Mouse (Mus musculus) telencephalon, adult 2 months (tissue): ENCODE measurements around the gene Gaa.
"Not testable (repeated sequence)": the region's sequence is repeated elsewhere in the genome, so short reads cannot be mapped to it uniquely, and the experiment has no call there.

ENCODE experiments used
- DNase-seq: peaks from one replicate; pipeline ENCODE4 v3.0.0-alpha.2; 2011; ENCODE audit warnings: low read depth, low spot score

The Gaa gene

DNA sequence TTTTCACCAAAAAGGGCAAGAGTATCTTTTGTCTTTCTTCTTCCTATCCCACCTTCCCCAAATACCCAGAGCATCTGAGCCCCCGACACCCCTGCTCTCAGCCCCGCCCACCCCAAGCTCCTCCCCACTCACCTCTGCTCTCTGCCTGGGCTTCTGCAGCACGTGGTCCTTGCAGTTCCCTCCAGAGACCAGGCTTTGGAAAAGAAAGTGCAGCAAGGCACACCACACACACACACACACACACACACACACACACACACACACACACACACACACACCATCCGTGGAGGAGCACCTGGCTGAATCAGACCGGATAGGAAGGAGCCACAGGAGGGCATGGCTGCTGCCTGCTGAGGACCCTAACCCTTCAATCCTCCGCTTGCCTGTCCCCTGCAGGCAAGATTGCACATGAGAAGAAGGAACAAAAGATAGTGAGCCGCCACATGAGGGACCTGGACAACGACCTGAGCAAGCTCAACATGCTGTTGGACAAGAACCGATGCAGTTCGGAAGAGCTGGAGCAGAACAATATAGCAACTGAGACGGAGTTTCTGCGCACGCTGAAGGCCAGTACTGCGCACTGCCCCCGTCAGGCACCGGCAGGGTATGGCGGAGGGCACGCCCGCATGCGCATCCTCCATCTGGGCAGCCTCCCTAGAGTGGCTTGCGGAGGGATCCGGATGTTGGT, 14.7 kb upstream of the Gaa start:
- DNase-seq, result no peak

DNA sequence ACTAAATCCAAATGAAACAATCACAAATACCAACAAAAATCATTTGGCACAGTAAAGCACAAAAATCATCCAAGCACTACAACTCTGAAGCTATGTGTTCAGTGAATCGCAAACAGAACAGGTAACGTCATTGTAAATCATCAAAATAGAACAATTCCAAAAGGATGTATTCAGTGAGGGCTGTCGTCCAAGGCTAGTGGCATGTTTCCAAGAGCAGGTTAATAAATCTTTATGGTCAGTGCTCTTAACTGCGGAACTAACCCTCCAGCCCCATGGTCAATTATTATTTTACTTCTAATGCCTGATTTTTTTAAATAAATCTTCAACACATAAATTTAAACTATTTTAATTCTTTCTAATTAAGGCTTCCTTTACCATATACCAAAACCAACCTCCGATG, 11.1 kb upstream of the Gaa start:
- not testable (repeated sequence) for DNase-seq

DNA sequence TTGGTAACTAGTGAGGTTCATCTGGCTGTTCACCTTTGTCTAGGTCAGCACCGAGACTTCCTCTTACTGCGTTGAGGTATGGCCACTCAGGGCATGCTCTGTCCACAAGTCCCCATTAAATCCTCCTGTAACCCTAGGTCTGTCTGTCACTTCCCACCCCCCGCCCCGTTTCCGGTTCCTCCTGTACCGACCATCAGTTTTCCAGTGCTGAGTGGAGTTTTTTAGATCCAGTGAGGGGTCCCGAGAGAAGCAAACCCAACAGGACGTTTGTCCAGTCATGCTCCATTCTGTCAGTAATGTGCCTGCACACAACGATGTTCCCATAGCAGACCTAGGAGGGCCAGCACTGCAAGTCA, 9.5 kb upstream of the Gaa start:
- no peak for DNase-seq

DNA sequence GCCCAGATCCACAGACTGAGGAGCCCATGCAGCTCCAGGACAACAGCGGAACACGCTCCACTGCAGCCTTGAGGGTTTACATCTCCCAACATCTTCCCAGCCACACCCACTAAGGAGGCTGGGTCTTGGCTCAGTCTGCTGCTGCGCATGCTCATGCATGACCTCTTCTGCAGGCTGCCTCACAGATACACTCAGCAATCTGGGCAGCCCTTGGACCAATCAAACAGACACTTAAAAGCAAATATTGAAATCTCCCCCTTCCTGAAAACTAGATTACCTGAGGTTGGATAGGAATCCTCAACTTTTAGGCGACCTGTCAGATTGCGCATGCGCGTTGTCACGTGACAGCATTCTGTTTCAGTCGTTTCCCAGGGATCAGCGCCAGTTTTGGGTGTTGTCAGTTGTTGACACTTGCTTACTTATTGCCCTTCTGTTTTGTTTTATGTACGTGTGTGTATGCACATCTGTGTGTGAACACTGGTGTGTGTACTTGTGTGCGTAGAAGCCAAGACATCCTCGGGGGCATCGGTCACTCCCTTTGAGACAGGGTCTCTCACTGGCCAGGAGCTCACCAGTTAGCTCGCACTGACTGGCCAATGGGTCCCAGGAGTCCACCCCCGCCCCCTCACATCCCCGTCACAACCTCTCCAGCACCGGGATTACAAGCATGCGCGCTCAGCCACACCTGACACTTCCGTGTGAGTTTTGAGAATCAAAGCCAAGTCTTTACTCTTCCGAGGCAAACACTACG, 8.9 kb upstream of the Gaa start:
- DNase-seq, result no peak

DNA sequence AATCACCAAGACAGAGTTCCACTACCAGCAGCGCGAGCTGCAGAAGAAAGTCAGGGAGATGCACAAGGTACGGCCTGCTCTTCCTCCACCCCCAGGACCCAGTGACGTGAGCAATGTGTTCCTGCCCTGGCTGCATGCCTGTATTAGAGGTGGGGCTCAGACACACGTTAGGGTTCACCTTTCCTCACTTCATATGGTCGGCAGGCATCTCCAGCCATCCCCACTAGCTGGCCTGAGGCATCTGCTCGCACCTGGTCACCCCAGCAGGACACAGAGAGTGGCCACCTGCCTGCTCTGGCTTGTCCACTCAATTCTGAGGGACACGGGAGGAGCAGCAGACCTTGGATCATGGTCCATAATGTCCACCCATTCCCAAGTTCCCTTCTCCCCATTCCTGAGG, 7.7 kb upstream of the Gaa start:
- DNase-seq, result no peak

DNA sequence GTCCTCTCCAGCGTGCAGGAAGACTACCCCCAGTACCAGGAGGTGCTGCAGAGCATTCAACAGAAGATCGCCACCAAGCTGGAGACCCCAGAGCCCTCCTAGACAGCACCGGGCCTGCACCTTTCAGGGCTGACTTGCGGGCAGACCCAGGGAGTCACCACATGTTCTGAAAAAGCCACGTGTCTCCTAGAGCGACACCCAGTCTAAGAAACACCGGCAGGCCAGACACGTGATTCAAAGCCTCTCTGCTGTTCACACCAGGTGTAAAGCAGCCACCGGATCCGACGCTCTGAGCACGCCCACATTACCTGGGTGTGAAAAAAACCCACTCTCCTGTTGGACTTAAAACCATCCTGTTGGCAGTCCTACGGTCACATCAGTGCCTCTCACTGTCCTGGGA, 3.3 kb upstream of the Gaa start:
- no peak for DNase-seq

DNA sequence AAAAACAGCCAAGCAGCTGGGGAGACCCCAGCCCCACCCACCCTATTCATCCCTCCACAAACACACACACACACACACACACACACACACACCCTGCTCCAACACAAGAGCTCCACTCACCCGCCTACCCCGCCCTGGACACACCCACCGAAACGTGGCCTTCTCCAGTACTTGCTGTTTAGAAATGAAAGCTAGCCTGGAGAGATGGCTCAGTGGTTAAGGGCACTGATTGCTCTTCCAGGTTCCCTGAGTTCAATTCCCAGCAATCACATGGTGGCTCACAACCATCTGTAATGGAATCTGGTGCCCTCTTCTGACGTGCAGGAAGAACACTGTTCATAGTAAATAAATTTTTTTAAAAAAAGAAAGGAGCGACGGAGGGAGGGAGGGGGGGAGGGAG, 1.9 kb upstream of the Gaa start:
- no peak for DNase-seq

DNA sequence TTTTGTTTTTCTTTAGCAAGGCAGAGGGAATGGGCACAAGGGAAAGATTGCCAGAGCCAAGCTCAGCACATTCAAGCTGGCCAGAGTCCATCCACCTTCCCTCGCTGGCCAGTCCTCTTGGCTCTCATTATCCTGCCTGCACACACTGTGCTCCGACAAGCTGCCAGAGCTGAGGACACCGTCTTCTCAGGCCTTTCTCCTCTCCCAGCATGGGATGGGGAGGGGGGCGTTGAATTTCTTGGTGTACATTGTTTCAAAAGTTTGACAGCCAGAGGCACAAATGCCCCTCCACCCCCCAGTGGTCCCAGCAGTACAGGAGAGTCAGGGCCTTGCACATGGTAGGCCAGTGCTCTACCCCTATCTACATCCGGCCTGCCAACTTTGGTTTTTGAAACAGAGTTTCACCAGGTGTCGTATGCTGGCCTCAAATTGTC, 429 bp upstream of the Gaa start:
- DNase-seq, result no peak

DNA sequence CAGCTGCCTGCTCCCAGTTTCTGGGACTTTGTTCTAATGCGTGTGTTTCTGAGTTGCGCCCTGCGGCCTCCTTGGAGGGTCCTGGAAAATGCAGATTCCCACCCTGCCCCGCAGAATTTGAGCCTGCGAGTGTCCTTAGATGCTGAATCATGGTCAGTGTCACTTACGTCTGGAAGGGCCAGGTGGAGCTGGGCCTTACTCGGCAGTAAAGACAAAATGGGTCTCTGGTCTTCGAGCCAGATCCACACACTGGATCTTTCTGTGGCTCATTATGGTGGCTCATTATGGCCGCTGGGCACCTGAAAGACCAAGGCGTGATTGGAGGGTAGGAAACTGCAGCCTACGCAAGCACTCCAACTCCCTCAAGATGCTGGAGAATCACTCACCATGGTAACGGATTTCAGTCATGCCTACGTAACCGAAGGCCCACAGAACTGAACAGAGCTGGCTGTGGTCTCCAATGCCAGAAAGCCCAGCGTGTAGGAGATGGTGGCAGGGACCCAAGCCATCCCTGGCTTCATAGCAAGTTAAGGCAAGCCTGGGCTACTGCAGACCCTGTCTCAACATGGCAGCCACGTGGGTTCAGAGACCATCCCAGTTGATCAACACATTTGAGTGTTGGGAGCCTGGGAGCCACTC, 989 bp downstream of the Gaa start:
- peak; percentile 86 for DNase-seq

DNA sequence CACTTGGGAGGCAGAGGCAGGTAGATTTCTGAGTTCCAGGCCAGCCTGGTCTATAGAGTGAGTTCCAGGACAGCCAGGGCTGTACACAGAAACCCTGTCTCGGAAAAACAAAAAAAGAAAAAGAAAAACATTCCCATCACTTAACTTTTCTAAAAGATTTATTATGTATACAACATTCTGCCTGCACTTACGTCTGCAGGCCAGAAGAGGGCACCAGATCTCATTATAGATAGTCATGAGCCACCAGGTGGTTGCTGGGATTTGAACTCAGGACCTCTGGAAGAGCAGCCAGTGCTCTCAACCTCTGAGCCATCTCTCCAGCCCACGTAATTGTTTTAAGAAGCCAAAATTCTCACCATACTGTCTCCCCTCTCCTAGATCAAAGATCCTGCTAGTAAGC, 4.8 kb downstream of the Gaa start:
- DNase-seq, result not testable (repeated sequence)

DNA sequence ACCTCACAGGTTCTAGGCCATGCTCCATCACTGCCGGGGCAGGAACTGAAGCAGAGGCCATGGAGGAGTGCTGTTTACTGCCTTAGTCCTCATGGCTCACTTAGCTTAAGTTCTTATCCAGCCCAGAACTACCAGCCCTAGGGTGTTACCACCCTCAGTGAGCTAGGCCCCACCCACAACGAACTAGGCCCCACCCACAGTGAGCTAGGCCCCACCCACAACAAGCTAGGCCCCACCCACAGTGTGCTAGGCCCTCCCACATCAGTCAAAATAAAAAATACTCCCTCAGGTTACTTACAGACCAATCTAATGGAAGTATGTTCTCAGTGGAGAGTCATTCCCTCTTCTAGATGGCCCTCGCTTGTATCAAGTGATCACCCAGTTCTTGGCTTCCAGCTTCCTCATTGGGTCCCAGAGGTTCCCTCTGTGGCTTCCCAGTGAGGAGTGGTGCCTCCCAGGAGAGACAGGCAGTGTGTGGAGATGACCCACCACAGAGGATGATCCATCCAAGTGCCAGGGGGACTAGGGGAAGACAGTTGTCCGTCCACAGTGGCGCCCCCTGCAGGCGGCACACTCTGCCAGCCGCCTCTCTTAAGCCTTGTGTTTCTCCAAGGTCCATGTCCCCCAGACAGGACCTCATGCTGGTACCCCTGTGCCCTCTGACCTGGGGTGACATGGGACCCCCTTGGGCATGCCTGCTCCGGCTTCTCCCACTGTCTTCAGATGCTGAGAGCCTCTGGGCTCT, 5.7 kb downstream of the Gaa start:
- no peak for DNase-seq

DNA sequence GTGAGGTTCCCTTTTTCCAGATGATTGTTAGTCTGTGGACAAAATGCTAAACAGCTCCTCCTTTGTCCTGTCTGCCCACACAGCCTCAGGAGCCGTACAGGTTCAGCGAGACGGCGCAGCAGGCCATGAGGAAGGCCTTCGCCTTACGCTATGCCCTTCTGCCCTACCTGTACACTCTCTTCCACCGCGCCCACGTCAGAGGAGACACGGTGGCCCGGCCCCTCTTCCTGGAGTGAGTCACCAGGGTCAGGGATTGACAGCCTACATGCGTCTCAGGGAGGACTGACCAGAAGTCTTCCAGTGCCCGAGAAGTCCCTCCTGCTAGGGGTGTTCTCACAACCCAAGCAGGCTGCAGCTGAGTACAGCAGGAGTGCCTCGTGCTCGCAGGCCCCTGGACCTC, 13.3 kb downstream of the Gaa start:
- DNase-seq, result no peak

DNA sequence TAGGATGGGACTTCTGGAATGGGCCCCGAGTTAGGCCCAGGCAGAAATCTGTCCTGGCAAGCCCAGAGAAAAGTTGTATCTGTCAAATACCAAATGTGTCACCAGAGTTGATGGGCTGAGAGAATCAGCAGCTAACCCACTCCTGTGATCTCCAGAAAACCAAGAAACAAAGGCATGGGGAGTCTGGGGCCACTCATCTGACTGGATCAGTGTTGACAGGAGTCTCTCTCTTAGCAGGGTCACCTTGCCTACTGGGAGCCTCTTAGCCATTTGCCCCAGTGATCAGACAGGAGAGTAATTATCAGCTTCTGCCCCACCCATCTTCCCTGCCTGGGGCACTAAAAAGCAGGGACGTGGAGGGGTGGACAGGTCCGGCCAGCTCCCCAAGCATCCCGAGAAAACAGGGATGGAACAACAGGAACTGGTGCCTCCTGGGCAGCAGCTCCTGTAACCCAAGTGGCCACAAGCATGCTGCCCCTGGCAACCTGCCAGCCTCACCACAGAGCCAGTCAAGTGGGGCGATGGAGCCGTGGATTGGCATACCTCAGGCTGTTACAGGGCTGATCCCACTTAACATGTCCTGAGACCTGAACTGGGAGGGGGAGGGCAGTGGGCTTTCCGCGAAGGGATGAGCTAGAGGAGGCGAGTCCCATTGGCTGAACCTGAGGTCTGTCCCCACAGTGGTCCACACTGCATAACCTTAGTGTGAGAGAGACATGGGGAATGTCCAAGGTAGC, 18.3 kb downstream of the Gaa start:
- DNase-seq, result no peak

DNA sequence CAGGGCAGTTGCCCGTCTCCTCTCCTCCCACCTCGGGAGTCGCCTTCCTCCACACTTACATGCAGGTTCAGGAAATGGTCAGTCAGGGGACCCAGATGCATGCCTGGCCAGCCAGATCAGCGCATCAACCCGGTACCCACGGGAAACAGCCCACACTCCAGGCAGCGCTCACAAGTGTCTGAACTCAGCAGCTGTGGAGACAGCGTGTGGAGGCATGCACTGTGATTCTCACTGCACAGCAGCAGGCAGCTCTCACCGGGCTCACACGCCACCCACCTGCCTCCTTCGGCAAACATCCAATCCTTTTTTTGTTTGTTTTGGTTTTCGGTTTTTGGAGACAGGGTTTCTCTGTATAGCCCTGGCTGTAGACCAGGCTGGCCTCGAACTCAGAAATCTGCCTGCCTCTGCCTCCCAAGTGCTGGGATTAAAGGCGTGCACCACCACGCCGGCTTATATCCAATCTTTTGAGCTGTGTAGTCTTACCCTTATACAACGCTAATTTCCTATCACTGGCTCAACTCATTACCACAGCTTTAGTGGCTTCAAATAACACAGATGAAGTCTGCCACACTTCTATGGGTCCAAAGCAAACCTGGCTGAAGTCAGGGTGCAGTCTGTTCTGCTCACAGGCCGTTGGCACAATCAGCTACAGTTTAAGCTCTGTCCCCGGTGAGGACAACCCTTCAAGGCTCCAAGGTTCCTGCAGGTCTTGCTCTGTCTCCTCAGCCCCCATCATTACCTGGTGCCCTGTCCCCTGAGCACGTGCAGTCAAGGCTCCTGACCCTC, 19.7 kb downstream of the Gaa start:
- DNase-seq, result no peak

DNA sequence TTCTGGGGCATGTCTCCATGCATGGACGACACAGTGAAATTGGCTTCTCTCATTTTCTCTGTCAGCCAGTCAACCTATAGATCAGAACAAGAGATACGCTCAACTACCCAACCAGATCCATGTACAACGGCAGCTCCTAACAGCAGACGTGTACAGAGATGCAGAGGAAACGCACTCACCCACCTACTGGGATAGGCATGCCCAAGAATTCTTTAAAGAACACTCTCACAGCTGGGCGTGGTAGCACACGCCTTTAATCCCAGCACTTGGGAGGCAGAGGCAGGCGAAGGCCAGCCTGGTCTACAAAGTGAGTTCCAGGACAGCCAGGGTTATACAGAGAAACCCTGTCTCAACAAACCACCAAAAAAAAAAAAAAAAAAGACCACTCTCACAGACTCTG, 25.2 kb downstream of the Gaa start:
- DNase-seq, result not testable (repeated sequence)

DNA sequence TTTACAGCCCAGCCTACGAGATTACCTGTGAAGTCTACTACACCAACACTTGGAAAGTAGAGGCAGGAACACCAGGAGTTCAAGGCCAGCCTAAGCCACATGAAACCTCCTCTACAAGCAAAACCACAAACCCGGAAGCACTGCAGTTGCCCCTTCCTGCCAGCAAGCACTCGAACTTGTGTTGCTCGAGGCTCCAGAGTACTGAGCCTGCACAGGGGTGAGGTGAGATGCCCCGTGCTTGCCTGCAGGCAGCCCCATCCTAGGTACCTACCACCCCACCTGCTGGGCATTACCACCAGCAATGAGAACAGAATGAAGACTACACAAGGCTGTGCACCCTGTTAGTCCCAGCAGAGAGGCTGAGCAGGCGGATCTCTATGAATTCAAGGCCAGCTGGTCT, 30.3 kb downstream of the Gaa start:
- DNase-seq, result no peak

DNA sequence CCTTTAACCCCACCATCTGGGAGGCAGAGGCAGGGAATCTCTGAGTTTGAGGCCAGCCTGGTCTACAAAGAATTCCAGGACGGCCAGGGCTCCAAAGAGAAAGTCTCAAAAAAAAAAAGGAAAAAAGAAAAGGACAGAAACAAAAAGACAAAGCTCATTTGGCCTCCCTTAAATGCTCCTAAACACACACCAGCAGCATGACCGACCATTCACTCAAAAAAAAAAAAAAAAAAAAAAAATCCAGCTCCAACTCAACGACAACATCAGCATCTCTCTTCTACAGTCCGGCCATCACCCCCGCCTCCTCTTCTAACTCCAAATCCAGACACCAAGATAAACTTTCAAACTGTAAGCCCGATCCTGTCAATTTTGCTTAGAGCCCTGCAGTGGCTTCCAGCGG, 31.2 kb downstream of the Gaa start:
- DNase-seq, result no peak

DNA sequence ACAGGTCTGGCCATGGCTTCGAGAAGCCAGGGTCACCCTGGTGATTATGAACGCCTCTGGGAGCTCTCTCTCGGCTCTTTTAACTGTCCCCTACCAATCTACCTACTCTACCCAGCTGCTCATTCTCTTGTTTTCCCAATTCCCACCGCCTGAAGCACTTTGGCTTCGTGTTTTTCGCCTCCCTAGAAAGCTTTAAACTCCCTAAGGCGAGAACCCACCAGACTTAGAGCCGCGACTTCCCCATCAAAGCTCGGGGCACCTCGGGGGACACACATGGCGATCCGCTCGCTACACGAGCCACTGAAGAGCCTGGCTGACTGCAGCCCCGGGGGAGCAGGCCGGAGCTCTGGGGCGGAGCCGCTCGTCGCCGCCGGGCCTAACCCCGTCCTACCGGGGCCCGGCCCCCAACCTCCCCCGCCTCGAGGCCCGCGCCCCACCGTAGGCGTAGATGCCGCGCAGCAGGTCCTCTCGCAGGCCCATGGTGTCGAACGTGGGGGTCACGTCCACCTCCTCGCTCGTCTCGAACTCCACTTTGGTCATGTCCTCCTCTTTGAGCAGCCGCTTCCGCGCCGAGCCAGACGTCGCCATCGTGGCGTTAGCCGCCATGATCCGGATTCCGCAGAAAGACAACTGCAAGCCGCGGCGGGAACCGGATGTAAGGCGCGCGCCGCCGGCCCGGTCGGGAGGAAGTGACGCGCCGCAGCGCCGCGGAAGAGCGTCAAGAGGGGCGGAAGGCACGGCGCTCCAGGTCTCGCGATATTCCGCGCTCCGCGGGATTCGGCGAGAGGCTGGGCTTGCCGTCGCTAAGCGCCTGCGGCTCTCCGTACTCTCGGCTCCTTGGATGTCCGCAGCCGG, 31.9 kb downstream of the Gaa start, which contains the start of gene Eif4a3:
Eif4a3 (minus strand) TSS at position 699 of the 855 bp plus-strand sequence.
- DNase-seq, result peak; percentile 94

DNA sequence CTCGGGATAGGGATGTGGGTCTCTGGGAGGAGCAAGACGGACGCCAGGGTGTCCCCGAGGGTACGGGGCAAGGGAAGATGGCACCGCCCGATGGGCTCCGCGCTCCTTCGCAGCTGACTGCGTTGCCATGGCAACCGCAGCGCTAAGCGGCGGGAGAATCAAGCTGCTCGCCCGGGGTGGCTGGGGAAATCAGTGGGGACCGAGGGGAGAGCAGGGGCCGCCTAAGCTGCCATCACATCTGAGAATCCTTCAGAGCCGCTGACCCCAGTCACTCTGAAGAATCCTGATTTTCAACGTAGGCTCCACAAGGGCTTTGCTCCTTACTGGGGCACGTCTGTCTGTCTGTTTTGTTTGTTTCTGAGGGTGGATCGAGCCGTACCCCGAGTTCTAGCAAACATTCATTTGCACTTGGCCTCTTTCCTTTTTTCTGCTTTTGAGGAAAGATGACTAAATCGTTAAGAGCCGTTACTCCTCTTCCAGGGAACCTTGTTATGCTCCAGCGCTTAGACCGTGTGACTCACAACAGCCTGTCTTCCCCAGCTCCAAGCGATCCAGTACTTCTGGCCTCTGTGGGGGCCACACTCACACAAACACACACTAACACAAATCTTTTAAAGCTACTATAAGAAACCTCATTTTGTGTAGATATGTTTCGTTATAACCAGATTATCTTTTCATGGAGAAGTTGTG, 32.7 kb downstream of the Gaa start:
- DNase-seq, result no peak
